Mouse (Mus musculus) kidney, adult 2 months (tissue): ENCODE measurements at regions not wholly inside any gene's neighbourhood (a gene's known extent, or its start where the extent isn't known, plus 50 kb on each side); places are given as distances from the start of the nearest gene placed in this dataset.

ENCODE experiments used
- DNase-seq: peaks from one replicate; pipeline ENCODE4 v3.0.0; 2021
- H3K27ac ChIP-seq: fragments of 200-500 bp; 2 replicates; pipeline ENCODE4 v1.5.1; 2012; ENCODE audit warnings: low read depth, low read length, control low read depth, inconsistent platforms; ENCODE audit not compliant: insufficient read depth
- H3K27me3 ChIP-seq: fragments of 200-500 bp; replicated peaks from 2 replicates; pipeline ENCODE4 v1.6.1; 2012; ENCODE audit warnings: mild to moderate bottlenecking, moderate library complexity, low read length, inconsistent platforms; ENCODE audit not compliant: control insufficient read depth, insufficient read depth
- H3K36me3 ChIP-seq: fragments of 200-500 bp; 2 replicates; pipeline ENCODE4 v1.6.1; 2012; ENCODE audit warnings: mild to moderate bottlenecking, moderate library complexity, low read length, inconsistent platforms; ENCODE audit not compliant: control insufficient read depth, insufficient read depth
- H3K4me1 ChIP-seq: fragments of 200-500 bp; 2 replicates; pipeline ENCODE4 v1.6.1; 2011; ENCODE audit warnings: low read length; ENCODE audit not compliant: control insufficient read depth, insufficient read depth
- H3K4me3 ChIP-seq: fragments of 200-500 bp; 2 replicates; pipeline ENCODE4 v1.5.1; 2011; ENCODE audit warnings: mild to moderate bottlenecking, low read depth, low read length, control low read depth; ENCODE audit not compliant: insufficient read depth
- CTCF ChIP-seq: fragments of 200-500 bp; conservative IDR thresholded peaks from 2 replicates; pipeline ENCODE4 v1.5.1; 2011; ENCODE audit warnings: low read depth, mild to moderate bottlenecking, control low read depth, low read length, moderate library complexity, mixed read lengths; ENCODE audit not compliant: insufficient read depth, insufficient read length
- POLR2A ChIP-seq: fragments of 200-500 bp; IDR thresholded peaks from one replicate; pipeline ENCODE4 v1.6.1; 2011; ENCODE audit warnings: low read depth, low read length, control low read depth
- WGBS: fragments of 180-500 bp; shearing (Covaris S2); methylation state at CpG from one replicate; pipeline ENCODE4 v1.1.7; 2018; 5-methylcytosine and 5-hydroxymethylcytosine counted together

DNA sequence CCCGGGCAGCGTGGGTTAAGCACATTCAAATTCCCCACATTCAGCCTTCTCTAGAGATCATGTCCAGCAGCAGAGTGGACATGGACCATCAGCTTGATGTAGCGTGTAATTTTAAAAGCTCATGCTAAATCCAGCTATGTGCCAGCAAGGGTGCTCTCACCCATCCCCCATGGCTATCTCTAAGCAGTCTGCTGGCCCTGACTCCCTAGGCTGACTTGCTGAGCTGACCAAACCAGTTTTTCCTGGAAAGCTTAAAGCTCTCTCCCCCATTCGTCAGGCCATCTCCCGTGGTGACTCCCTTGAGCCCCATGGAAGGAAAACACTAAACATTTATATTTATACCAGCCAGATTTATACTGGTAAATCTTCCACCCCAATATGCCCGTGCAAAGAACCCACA lies 625.3 kb downstream of the Dach1 start:
- DNase-seq: peak; percentile 11
- H3K27ac ChIP-seq: no peak overlapping the region
- no peaks in the 10 kb centered on the region for H3K36me3 ChIP-seq
- 58% methylated on average over 6 of the region's 6 CpGs for WGBS
- H3K27me3 ChIP-seq: no peaks in the 10 kb centered on the region
- H3K4me1 ChIP-seq: no peaks in the 10 kb centered on the region
- no peak overlapping the region for H3K4me3 ChIP-seq
- TF ChIP-seq CTCF (no peak), POLR2A (no peak)

DNA sequence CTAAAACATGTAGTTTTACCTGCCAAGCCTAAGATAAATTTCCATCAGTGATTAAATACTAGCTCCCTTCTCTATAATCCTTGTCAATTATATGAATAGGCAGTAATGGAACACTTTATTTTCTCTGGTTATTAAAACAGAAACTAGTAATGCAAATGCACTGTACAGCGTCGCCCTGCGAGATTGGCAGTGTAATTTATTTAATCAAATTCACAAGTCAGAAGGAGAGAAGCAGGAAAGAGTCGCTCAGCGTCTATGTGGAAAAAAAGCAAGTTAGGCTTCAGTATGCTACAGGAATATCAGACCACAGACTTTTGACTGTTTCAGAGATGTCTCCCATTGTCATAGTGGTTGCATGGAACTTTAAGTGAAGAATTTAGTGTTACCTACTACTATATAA lies 632.6 kb downstream of the Dach1 start:
- no peak for TF ChIP-seq POLR2A
- no peak for TF ChIP-seq CTCF
- Histone ChIP-seq H3K27ac (no peak overlapping the region), H3K27me3 (no peaks in the 10 kb centered on the region), H3K4me1 (no peaks in the 10 kb centered on the region), H3K36me3 (no peaks in the 10 kb centered on the region), H3K4me3 (no peak overlapping the region)
- 86% methylated on average over 5 of the region's 5 CpGs for WGBS
- DNase-seq: no peak

DNA sequence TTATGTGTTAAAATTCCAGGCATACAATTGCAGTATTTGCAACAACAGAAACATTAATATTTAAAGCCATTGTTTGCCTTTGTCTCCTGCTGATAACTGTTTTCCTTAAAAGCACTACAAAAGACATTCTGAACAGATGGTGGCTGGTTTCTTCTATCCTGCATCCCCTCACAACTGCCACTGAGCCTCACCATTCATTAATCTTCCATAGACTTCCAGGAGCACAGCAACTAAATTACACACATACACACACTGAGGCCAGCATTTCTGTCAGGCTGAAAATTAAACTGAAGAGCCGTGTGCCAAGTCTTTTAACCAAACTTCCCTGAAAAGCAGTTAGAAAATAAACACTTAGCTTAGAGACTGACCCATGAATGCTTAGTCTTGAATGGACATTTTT lies 658.2 kb downstream of the Dach1 start:
- 16% methylated on average over 1 of the region's 1 CpGs for WGBS
- TF ChIP-seq CTCF (no peak), POLR2A (no peak)

DNA sequence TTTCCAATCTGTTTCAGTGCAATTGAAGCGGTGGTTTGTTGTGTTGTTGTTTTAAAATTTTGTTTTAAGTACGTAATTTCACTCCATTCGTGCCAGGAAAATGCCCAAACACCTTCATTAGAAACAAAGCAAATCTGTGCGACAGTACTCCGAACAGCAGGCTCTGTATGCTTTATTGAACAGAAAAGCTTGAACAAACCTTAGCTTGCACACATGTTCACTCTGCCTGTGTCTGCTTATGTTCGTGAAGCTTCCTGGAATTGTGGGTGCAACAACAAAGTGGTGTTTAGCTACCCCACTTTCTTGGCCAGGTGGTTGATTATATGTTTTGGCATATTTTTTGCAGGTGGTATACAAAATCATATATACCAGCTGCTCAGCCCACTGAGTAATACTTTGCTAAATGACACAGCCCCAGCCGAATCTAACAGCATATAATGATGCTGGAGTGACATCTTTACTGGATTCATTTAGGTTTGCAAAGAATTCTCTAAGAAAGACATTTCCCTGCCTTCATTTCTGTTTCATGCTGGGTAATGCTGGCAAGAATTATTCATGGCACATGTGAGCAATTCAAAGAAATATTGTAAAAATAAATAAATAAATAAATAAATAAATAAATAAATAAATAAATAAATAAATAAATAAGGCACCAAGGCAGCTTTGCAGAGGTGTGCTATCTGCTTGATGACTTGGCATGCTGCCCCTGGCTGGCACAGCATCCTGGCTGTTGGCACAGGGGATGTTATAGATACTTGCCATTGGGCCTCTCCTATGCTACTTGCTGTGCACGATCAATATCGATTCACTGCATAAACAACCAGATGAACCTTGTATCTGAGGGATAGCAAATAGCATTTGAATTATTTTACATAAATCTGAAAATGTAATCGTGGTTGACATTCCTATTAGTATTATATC lies 679.9 kb downstream of the Dach1 start:
- no peak overlapping the region for H3K27ac ChIP-seq
- 90% methylated on average over 10 of the region's 10 CpGs for WGBS
- H3K4me1 ChIP-seq: no peaks in the 10 kb centered on the region
- no peak overlapping the region for H3K4me3 ChIP-seq
- no peaks in the 10 kb centered on the region for H3K36me3 ChIP-seq
- no peaks in the 10 kb centered on the region for H3K27me3 ChIP-seq
- no peak for TF ChIP-seq POLR2A
- no peak for TF ChIP-seq CTCF
- DNase-seq: no peak

More for the DNA sequence above, 658.2 kb downstream of the Dach1 start:
- no peaks in the 10 kb centered on the region for H3K27me3 ChIP-seq
- no peaks in the 10 kb centered on the region for H3K4me1 ChIP-seq
- no peak overlapping the region for H3K27ac ChIP-seq
- peak; percentile 27 for DNase-seq
- no peak overlapping the region for H3K4me3 ChIP-seq
- no peaks in the 10 kb centered on the region for H3K36me3 ChIP-seq

DNA sequence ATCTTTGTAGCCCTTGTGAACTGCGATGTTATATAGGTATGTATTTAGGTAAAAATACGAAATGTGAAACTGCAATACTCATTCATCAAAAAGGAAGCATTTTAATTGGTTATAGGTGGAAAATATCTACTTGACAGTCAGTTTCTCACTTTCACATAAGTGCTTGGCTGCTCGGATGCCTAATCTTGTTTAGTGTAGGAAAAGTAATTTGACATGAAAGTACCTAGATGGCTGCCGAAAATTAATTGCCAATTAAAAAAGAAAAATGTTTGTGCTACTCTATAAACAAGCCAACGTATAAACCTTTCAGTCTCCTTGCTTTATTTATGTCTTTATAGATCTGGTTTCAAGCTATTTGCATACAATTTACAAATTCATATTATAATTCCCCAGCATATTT lies 691.3 kb downstream of the Dach1 start:
- 56% methylated on average over 5 of the region's 5 CpGs for WGBS
- no peak overlapping the region for H3K4me3 ChIP-seq
- TF ChIP-seq CTCF (no peak), POLR2A (no peak)

DNA sequence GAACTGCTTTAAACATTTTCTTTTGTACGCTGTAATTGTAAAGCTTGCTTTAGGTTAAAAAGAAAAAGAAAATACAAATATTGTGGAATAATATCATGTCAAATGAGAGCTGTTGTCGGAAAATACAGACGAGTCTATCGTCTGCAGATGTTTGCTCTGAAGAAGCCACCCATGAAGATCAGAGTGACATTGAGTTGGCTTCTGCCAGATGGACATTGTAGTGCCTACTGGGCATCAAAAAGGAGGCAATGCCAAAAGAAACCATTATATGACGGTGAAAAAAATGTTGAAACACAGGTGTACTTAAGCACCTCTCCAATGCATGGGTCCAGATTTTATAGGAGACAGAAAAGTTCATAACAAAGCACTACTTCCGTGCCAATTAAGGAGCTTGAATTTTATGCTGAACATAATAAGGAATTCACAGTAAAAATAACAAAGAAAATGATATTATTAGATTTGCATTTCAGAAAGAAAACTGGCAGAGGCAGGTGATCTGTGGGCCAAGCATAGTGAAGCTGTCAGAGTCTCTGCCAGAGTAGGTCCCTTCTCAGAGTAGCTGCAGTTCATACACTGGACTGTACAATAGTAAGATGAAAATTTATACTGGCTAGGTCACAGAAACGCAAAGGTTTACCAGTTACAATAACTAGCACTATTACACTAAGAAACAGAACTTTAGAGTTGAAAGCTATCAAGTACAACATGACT lies 718.9 kb downstream of the Dach1 start:
- no peaks in the 10 kb centered on the region for H3K36me3 ChIP-seq
- H3K4me1 ChIP-seq: no peaks in the 10 kb centered on the region
- no peaks in the 10 kb centered on the region for H3K27me3 ChIP-seq
- no peak overlapping the region for H3K4me3 ChIP-seq
- TF ChIP-seq CTCF: no peak
- TF ChIP-seq POLR2A: no peak
- no peak overlapping the region for H3K27ac ChIP-seq
- 84% methylated on average over 7 of the region's 7 CpGs for WGBS
- no peak for DNase-seq

More for the DNA sequence above, 691.3 kb downstream of the Dach1 start:
- Histone ChIP-seq H3K27ac (no peak overlapping the region), H3K36me3 (no peaks in the 10 kb centered on the region), H3K4me1 (no peaks in the 10 kb centered on the region), H3K27me3 (no peaks in the 10 kb centered on the region)
- DNase-seq: no peak

DNA sequence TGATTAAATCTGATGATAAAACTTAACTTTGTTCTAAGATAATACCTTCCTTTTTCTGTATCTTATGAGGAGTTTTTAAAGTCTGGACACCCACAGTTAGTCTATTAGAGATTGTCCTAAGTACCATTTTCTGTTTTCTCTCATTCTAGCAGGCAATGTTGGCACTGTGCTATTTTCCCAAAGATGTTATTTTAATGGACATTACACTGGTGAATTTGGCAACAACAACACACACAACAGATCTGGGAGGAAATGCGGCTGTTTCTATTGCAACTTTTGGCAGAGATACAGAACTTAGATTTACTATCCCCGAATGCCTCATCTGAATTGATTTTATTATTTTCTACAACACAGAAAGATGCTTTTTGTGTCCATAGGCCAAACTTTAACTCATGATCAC lies 720.9 kb downstream of the Dach1 start:
- TF ChIP-seq CTCF (no peak), POLR2A (no peak)
- no peak overlapping the region for H3K27ac ChIP-seq
- H3K36me3 ChIP-seq: no peaks in the 10 kb centered on the region
- no peak for DNase-seq
- WGBS: 57% methylated on average over 2 of the region's 2 CpGs
- no peak overlapping the region for H3K4me3 ChIP-seq
- H3K27me3 ChIP-seq: no peaks in the 10 kb centered on the region
- H3K4me1 ChIP-seq: no peaks in the 10 kb centered on the region
